Mouse (Mus musculus): ENCODE data around the gene Zfp652. TPM values are rescaled to one million over a fixed set of nuclear protein-coding genes. Genes with fewer than 3 reads are reported as not detected.

Zfp652 gene
- polyA plus RNA-seq, 1 experiment from 2014 or later, result 7.3 TPM

GRCm38 (mm10) chr11:95704032-95704969, 8.2 kb upstream of the Zfp652 start:
- WGBS (ENCODE audit: insufficient replicate concordance), result 85% methylated on average over 12 of the region's 12 CpGs
- no peak for ATAC-seq (replicated peaks; ENCODE audit: insufficient number of reproducible peaks, low FRiP score, low TSS enrichment)
- H3K4me3 ChIP-seq (ENCODE audit: low read depth, low read length), result no peak overlapping the region
- no peaks in the 10 kb centered on the region for H3K9me3 ChIP-seq (replicated peaks; ENCODE audit: control insufficient read depth, low read length)
- no peak overlapping the region for H3K9ac ChIP-seq (ENCODE audit: low read depth, low read length)
- no peak overlapping the region for H3K27ac ChIP-seq (ENCODE audit: low read depth, low read length)
- H3K27me3 ChIP-seq (ENCODE audit: control insufficient read depth, insufficient read depth, low read length), result no peaks in the 10 kb centered on the region
- H3K4me2 ChIP-seq, result no peak overlapping the region
- H3K36me3 ChIP-seq (ENCODE audit: control insufficient read depth, insufficient read depth, low read length), result no peaks in the 10 kb centered on the region
- no peaks in the 10 kb centered on the region for H3K4me1 ChIP-seq (ENCODE audit: control insufficient read depth, insufficient read depth, low read length)

- Histone ChIP-seq H3K27ac (ENCODE audit: low read depth, low read length) (no peak overlapping the region), H3K4me1 (ENCODE audit: control insufficient read depth, insufficient read depth, low read length) (no peaks in the 10 kb centered on the region), H3K9me3 (replicated peaks; ENCODE audit: control insufficient read depth, low read length) (no peaks in the 10 kb centered on the region), H3K9ac (ENCODE audit: low read depth, low read length) (no peak overlapping the region), H3K4me3 (ENCODE audit: low read depth, low read length) (no peak overlapping the region), H3K36me3 (ENCODE audit: control insufficient read depth, insufficient read depth, low read length) (no peaks in the 10 kb centered on the region), H3K27me3 (ENCODE audit: control insufficient read depth, insufficient read depth, low read length) (no peaks in the 10 kb centered on the region), H3K4me2 (no peak overlapping the region)
- no peak for ATAC-seq (replicated peaks; ENCODE audit: insufficient number of reproducible peaks, low FRiP score, low TSS enrichment)
- WGBS (ENCODE audit: insufficient replicate concordance), result 63% methylated on average over 4 of the region's 4 CpGs
Measured at GRCm38 (mm10) chr11:95704970-95705330, 7.5 kb upstream of the Zfp652 start.

GRCm38 (mm10) chr11:95709534-95710040, 2.9 kb upstream of the Zfp652 start:
- no peak overlapping the region for H3K9ac ChIP-seq (ENCODE audit: low read depth, low read length)
- H3K4me1 ChIP-seq (ENCODE audit: control insufficient read depth, insufficient read depth, low read length), result peaks cover 7% of the 10 kb centered on the region
- no peak overlapping the region for H3K4me3 ChIP-seq (ENCODE audit: low read depth, low read length)
- no peak overlapping the region for H3K4me2 ChIP-seq
- H3K9me3 ChIP-seq (replicated peaks; ENCODE audit: control insufficient read depth, low read length), result no peaks in the 10 kb centered on the region
- WGBS (ENCODE audit: insufficient replicate concordance), result 87% methylated on average over 6 of the region's 6 CpGs
- H3K36me3 ChIP-seq (ENCODE audit: control insufficient read depth, insufficient read depth, low read length), result no peaks in the 10 kb centered on the region
- H3K27me3 ChIP-seq (ENCODE audit: control insufficient read depth, insufficient read depth, low read length), result no peaks in the 10 kb centered on the region
- H3K27ac ChIP-seq (ENCODE audit: low read depth, low read length), result no peak overlapping the region
- no peak for ATAC-seq (replicated peaks; ENCODE audit: insufficient number of reproducible peaks, low FRiP score, low TSS enrichment)

- ATAC-seq (replicated peaks; ENCODE audit: insufficient number of reproducible peaks, low FRiP score, low TSS enrichment), result no peak
- H3K27me3 ChIP-seq (ENCODE audit: control insufficient read depth, insufficient read depth, low read length), result no peaks in the 10 kb centered on the region
Measured at GRCm38 (mm10) chr11:95710478-95710877, 2.0 kb upstream of the Zfp652 start.

GRCm38 (mm10) chr11:95712085-95712562, 349 bp upstream of the Zfp652 start:
- Histone ChIP-seq H3K27me3 (ENCODE audit: control insufficient read depth, insufficient read depth, low read length) (no peaks in the 10 kb centered on the region), H3K9ac (ENCODE audit: low read depth, low read length) (peak overlapping the region; percentile 96; the same call in 1 of the 2 replicates), H3K4me2 (peak overlapping the region; percentile 98), H3K4me1 (ENCODE audit: control insufficient read depth, insufficient read depth, low read length) (peaks cover 12% of the 10 kb centered on the region), H3K36me3 (ENCODE audit: control insufficient read depth, insufficient read depth, low read length) (no peaks in the 10 kb centered on the region), H3K9me3 (replicated peaks; ENCODE audit: control insufficient read depth, low read length) (no peaks in the 10 kb centered on the region), H3K4me3 (ENCODE audit: low read depth, low read length) (peak overlapping the region; percentile 89), H3K27ac (ENCODE audit: low read depth, low read length) (peak overlapping the region; percentile 94; the same call in 1 of the 2 replicates)
- ATAC-seq (replicated peaks; ENCODE audit: insufficient number of reproducible peaks, low FRiP score, low TSS enrichment), result no peak
- 17% methylated on average over 12 of the region's 12 CpGs for WGBS (ENCODE audit: insufficient replicate concordance)

More at GRCm38 (mm10) chr11:95710478-95710877, 2.0 kb upstream of the Zfp652 start:
- Histone ChIP-seq H3K9ac (ENCODE audit: low read depth, low read length) (no peak overlapping the region), H3K36me3 (ENCODE audit: control insufficient read depth, insufficient read depth, low read length) (no peaks in the 10 kb centered on the region), H3K9me3 (replicated peaks; ENCODE audit: control insufficient read depth, low read length) (no peaks in the 10 kb centered on the region), H3K4me2 (no peak overlapping the region), H3K27ac (ENCODE audit: low read depth, low read length) (no peak overlapping the region), H3K4me1 (ENCODE audit: control insufficient read depth, insufficient read depth, low read length) (peaks cover 12% of the 10 kb centered on the region), H3K4me3 (ENCODE audit: low read depth, low read length) (no peak overlapping the region)
- 80% methylated on average over 7 of the region's 7 CpGs for WGBS (ENCODE audit: insufficient replicate concordance)

- H3K27me3 ChIP-seq (ENCODE audit: control insufficient read depth, insufficient read depth, low read length), result no peaks in the 10 kb centered on the region
- no peaks in the 10 kb centered on the region for H3K36me3 ChIP-seq (ENCODE audit: control insufficient read depth, insufficient read depth, low read length)
- peak overlapping the region; percentile 96 for H3K9ac ChIP-seq (ENCODE audit: low read depth, low read length)
- H3K9me3 ChIP-seq (replicated peaks; ENCODE audit: control insufficient read depth, low read length), result no peaks in the 10 kb centered on the region
- peak; percentile 62 for ATAC-seq (replicated peaks; ENCODE audit: insufficient number of reproducible peaks, low FRiP score, low TSS enrichment)
- H3K4me3 ChIP-seq (ENCODE audit: low read depth, low read length), result peak overlapping the region; percentile 89
- peak overlapping the region; percentile 98 for H3K4me2 ChIP-seq
- peak overlapping the region; percentile 94 for H3K27ac ChIP-seq (ENCODE audit: low read depth, low read length)
- peaks cover 12% of the 10 kb centered on the region for H3K4me1 ChIP-seq (ENCODE audit: control insufficient read depth, insufficient read depth, low read length)
- WGBS (ENCODE audit: insufficient replicate concordance), result 1% methylated on average over 33 of the region's 49 CpGs
Measured at GRCm38 (mm10) chr11:95713225-95713810, 845 bp downstream of the Zfp652 start.

- H3K36me3 ChIP-seq (ENCODE audit: control insufficient read depth, insufficient read depth, low read length), result no peaks in the 10 kb centered on the region
- H3K27me3 ChIP-seq (ENCODE audit: control insufficient read depth, insufficient read depth, low read length), result no peaks in the 10 kb centered on the region
- H3K4me1 ChIP-seq (ENCODE audit: control insufficient read depth, insufficient read depth, low read length), result peaks cover 12% of the 10 kb centered on the region
- WGBS (ENCODE audit: insufficient replicate concordance), result 1% methylated on average over 13 of the region's 13 CpGs
- H3K4me2 ChIP-seq, result peak overlapping the region; percentile 98
- peak overlapping the region; percentile 96 for H3K9ac ChIP-seq (ENCODE audit: low read depth, low read length)
- no peaks in the 10 kb centered on the region for H3K9me3 ChIP-seq (replicated peaks; ENCODE audit: control insufficient read depth, low read length)
- H3K4me3 ChIP-seq (ENCODE audit: low read depth, low read length), result peak overlapping the region; percentile 89
- 0 out of 2 replicates have a peak overlapping the region, but pooled peaks have one; percentile 94 for H3K27ac ChIP-seq (ENCODE audit: low read depth, low read length)
- ATAC-seq (replicated peaks; ENCODE audit: insufficient number of reproducible peaks, low FRiP score, low TSS enrichment), result no peak
Measured at GRCm38 (mm10) chr11:95713811-95714241, 1.4 kb downstream of the Zfp652 start.

- peak overlapping the region; percentile 96 for H3K9ac ChIP-seq (ENCODE audit: low read depth, low read length)
- peak overlapping the region; percentile 89 for H3K4me3 ChIP-seq (ENCODE audit: low read depth, low read length)
- peak overlapping the region; percentile 98 for H3K4me2 ChIP-seq
- no peaks in the 10 kb centered on the region for H3K27me3 ChIP-seq (ENCODE audit: control insufficient read depth, insufficient read depth, low read length)
- peaks cover 12% of the 10 kb centered on the region for H3K4me1 ChIP-seq (ENCODE audit: control insufficient read depth, insufficient read depth, low read length)
- WGBS (ENCODE audit: insufficient replicate concordance), result 42% methylated on average over 7 of the region's 7 CpGs
- no peak overlapping the region for H3K27ac ChIP-seq (ENCODE audit: low read depth, low read length)
- H3K9me3 ChIP-seq (replicated peaks; ENCODE audit: control insufficient read depth, low read length), result no peaks in the 10 kb centered on the region
- H3K36me3 ChIP-seq (ENCODE audit: control insufficient read depth, insufficient read depth, low read length), result no peaks in the 10 kb centered on the region
- ATAC-seq (replicated peaks; ENCODE audit: insufficient number of reproducible peaks, low FRiP score, low TSS enrichment), result no peak
Measured at GRCm38 (mm10) chr11:95714411-95714810, 1.9 kb downstream of the Zfp652 start.

All from heart, embryonic 11.5 days (tissue).